Mouse (Mus musculus) spleen, postnatal 4 days (tissue): Measurements from ENCODE around the gene Pfdn4.

Source experiments
- DNase-seq, 2 experiments: peaks; one replicate each; pipeline ENCODE4 v3.0.0; 2022; ENCODE audit warnings: low spot score in 2 of 2

Gene Pfdn4

GRCm38 (mm10) chr2:170549146-170549545, 52.9 kb downstream of the Pfdn4 start:
- DNase-seq: no peak

- no peak for DNase-seq
Measured at GRCm38 (mm10) chr2:170550240-170550639, 54.0 kb downstream of the Pfdn4 start.

- no peak for DNase-seq
Measured at GRCm38 (mm10) chr2:170552088-170552487, 55.9 kb downstream of the Pfdn4 start.

- DNase-seq: no peak
Measured at GRCm38 (mm10) chr2:170563956-170564855, 68.0 kb downstream of the Pfdn4 start.

- DNase-seq: no peak
Measured at GRCm38 (mm10) chr2:170564995-170565394, 68.8 kb downstream of the Pfdn4 start.
